Mouse (Mus musculus) ZHBTc4 (cell line): ENCODE measurements around the gene Numa1.

Experiments used
- DNase-seq: peaks from one replicate; pipeline ENCODE4 v3.0.0-alpha.2; 2011; ENCODE audit warnings: low read depth, low spot score

Gene Numa1

DNA sequence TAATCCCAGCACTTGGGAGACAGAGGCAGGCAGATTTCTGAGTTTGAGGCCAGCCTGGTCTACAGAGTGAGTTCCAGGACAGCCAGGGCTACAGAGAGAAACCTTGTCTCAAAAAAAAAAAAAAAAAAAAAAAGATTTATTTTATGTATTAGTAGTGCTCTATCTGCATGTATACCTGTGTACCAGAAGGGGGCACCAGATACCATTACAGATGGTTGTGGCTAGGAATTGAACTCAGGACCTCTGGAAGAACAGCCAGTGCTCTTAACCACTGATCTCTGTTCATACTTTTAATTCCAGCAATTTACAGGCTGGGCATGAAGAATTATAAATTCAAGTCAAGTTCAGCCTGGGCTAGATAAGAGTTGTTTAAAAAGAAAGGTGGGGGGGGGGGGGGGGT lies 114.6 kb downstream of the Numa1 start:
- DNase-seq, result peak; percentile 52

DNA sequence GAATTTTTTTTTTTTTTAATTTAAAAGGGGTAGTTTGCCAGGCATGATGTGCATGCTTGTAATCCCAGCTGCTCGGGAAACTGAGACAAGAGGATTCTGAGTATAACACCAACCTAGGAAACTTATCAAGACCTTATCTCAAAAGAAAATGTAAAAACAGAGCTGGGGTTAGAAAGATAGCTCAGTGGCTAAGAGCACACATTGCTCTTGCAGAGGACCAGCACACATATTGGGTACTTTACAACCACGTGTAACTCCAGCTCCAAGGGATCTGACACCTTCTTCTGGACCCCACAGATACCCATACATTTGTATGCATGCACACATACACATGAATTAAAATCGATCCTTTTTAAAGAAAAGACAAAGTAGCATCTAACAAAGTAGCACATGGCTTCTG lies 127.4 kb downstream of the Numa1 start:
- no peak for DNase-seq

GRCm38 (mm10) chr7:102062203-102062602 lies 128.3 kb downstream of the Numa1 start:
- DNase-seq, result no peak

DNA sequence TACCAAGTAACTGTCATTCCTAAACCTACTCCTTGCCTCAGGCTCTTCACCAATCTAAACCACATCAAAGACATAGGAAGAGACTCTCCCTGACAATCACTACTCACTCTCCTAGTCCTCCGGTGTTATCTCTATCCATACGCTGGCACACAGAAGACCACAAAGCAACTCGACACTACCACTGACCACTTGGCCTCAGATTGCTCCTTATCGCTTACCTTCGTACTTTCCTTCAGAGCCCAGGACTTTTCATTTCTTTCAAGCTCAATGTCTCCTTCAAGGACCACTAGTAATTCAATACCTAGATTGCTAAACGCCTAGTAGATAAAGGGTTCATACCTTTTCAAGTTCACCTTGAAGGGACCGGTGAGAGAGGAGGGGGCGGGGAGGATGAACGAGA lies 130.0 kb downstream of the Numa1 start:
- no peak for DNase-seq
